Mouse (Mus musculus): ENCODE results near the gene Inhbb. TPM values are rescaled to one million over a fixed set of nuclear protein-coding genes. Genes with fewer than 3 reads are reported as not detected.

Inhbb gene
- polyA plus RNA-seq, 1 experiment from 2014 or later = 0.32 TPM

DNA sequence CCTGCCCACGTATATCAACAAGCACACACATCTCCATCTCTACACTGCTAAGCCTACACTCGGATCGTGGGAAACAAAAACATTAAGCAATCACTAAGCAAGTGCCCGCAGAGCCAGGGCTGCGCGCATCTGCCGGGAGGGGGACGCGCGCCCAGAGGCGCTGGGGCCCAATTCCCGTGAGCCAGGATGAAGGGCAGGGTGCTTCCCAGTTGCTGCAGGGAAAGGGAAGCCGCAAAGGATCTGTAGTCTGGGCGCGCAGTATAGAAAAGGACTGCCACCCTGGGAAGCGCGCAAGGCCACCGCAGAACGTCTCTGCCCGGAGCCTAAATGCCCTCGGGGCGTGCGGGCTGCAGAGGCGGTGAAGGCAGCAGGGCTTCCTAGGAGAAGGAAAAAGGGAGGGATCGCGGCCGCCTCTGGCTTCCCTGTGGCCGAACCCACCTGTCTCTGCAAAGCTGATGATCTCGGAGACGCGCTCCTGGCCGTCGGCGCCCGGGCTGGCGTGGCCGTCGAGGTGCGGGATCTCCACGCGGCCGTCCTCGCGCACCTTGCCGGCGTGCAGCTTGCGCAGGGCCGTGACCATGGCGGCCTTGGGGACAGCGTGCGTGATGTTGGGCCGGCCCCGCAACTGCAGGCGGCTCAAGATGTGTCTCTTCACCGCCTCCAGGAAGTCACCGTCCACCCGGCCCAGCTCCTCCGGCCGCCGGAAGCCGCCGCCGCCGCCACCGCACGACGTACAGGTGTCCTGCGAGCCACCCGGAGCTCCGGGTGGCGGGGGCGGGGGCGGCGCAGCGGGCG lies 1.7 kb downstream of the Inhbb start:
- no peak for ATAC-seq (ENCODE audit: low FRiP score, low TSS enrichment)
- Histone ChIP-seq H3K9ac (replicated peaks; ENCODE audit: low read length) (0 out of 2 replicates have a peak overlapping the region, but pooled peaks have one; percentile 48), H3K27ac (ENCODE audit: low read length) (no peak overlapping the region), H3K4me2 (replicated peaks; ENCODE audit: low read depth, low read length) (peak overlapping the region; percentile 97), H3K4me3 (ENCODE audit: low read length) (peak overlapping the region; percentile 68), H3K27me3 (ENCODE audit: insufficient read depth, low read length) (peaks cover 83% of the 10 kb centered on the region), H3K4me1 (ENCODE audit: insufficient read depth, low read length) (peaks cover 16% of the 10 kb centered on the region), H3K36me3 (ENCODE audit: insufficient read depth, low read length) (no peaks in the 10 kb centered on the region), H3K9me3 (ENCODE audit: low read length) (no peaks in the 10 kb centered on the region)
- WGBS = 1% methylated on average over 62 of the region's 76 CpGs

DNA sequence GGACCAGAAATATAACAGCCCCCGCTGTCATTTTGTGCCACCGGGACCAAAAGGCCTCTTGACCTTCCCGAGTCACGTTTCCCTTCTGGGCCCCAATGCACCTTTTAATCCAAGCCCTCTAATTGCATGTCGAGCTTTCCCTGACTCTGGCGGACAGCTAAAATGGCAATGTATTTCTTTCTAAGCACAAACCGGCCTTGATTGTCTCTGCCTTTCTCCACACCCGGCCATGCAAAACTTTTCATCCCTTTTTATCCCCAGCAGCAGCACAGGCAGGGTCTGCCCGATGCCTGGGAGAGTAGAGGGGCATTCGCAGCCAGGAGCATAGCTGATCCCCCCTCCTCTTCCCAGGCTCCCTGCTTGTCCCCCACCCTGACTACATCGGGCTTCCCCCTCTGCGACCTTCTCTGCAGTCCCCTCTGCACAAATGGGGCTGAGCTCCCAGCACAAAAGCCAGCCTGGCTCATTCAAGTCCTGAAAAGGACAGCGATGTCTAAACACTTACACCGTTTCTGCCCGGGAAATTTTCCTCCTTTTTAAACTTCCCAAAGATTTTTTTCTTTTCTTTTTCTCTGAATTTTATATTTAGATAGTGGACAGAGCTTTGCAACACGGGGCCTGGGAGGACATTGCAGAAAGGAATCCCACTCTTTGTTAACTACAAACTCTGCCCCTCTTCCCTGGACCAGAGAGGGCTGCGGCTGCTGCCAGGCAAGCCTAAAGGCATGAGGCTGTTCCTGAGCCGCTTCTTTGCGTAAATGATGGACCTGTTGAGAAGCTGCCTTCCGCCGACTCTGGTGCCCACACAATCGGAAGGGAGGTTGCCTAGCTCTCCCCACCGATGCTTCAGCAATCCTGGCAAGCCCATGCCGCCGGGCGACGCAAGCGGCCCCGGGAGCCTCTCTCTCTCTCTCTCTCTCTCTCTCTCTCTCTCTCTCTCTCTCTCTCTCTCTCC lies 2.6 kb downstream of the Inhbb start:
- Histone ChIP-seq H3K36me3 (ENCODE audit: insufficient read depth, low read length) (no peaks in the 10 kb centered on the region), H3K27ac (ENCODE audit: low read length) (no peak overlapping the region), H3K4me2 (replicated peaks; ENCODE audit: low read depth, low read length) (peak overlapping the region; percentile 97; the same call in 1 of the 2 replicates), H3K9me3 (ENCODE audit: low read length) (no peaks in the 10 kb centered on the region), H3K4me1 (ENCODE audit: insufficient read depth, low read length) (peaks cover 16% of the 10 kb centered on the region), H3K4me3 (ENCODE audit: low read length) (no peak overlapping the region), H3K27me3 (ENCODE audit: insufficient read depth, low read length) (peaks cover 81% of the 10 kb centered on the region), H3K9ac (replicated peaks; ENCODE audit: low read length) (no peak overlapping the region)
- no peak for ATAC-seq (ENCODE audit: low FRiP score, low TSS enrichment)
- 4% methylated on average over 29 of the region's 29 CpGs for WGBS

DNA sequence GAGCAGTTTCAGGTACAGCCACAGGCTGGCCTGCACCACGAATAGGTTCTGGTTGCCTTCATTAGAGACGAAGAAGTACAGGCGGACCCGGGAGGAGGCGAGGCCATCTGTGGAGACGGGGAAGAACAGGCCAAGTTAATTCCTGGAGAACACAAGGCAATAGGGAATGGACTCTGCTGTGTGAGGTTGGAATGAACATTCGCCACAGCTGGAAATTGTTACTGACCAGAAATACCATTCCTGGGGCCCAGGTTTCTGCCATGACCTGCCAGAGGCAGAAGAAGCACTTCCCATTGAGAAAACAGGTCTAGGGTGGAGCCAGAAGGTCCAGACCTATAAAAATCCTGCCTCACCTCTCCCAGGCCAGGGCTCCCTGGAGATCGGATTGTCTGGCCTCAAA lies 4.1 kb downstream of the Inhbb start:
- Histone ChIP-seq H3K27me3 (ENCODE audit: insufficient read depth, low read length) (peaks cover 67% of the 10 kb centered on the region), H3K9me3 (ENCODE audit: low read length) (no peaks in the 10 kb centered on the region), H3K9ac (replicated peaks; ENCODE audit: low read length) (no peak overlapping the region), H3K4me2 (replicated peaks; ENCODE audit: low read depth, low read length) (no peak overlapping the region), H3K4me1 (ENCODE audit: insufficient read depth, low read length) (peaks cover 16% of the 10 kb centered on the region), H3K36me3 (ENCODE audit: insufficient read depth, low read length) (no peaks in the 10 kb centered on the region), H3K27ac (ENCODE audit: low read length) (no peak overlapping the region), H3K4me3 (ENCODE audit: low read length) (no peak overlapping the region)
- 61% methylated on average over 8 of the region's 8 CpGs for WGBS
- no peak for ATAC-seq (ENCODE audit: low FRiP score, low TSS enrichment)

DNA sequence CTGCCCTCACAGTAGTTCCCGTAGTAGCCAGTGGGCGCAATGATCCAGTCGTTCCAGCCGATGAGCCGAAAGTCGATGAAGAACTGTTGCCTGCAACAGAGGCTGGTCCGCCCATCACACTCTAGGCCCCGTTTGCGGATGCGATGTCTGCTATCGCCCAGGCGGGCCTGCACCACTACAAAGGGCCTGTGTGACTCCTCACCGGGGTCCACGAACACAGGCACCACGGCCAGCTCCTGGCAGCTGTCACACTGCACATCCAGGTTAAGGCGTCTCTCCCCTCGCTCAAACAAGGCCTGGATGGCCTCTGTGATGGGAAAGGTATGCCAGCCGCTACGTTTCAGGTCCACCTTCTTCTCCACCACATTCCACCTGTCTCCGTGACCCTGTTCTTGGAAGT lies 4.5 kb downstream of the Inhbb start:
- Histone ChIP-seq H3K4me2 (replicated peaks; ENCODE audit: low read depth, low read length) (no peak overlapping the region), H3K27ac (ENCODE audit: low read length) (no peak overlapping the region), H3K9ac (replicated peaks; ENCODE audit: low read length) (no peak overlapping the region), H3K27me3 (ENCODE audit: insufficient read depth, low read length) (peaks cover 63% of the 10 kb centered on the region), H3K9me3 (ENCODE audit: low read length) (no peaks in the 10 kb centered on the region), H3K4me1 (ENCODE audit: insufficient read depth, low read length) (peaks cover 13% of the 10 kb centered on the region), H3K36me3 (ENCODE audit: insufficient read depth, low read length) (no peaks in the 10 kb centered on the region), H3K4me3 (ENCODE audit: low read length) (no peak overlapping the region)
- ATAC-seq (ENCODE audit: low FRiP score, low TSS enrichment) = no peak
- 83% methylated on average over 20 of the region's 20 CpGs for WGBS

DNA sequence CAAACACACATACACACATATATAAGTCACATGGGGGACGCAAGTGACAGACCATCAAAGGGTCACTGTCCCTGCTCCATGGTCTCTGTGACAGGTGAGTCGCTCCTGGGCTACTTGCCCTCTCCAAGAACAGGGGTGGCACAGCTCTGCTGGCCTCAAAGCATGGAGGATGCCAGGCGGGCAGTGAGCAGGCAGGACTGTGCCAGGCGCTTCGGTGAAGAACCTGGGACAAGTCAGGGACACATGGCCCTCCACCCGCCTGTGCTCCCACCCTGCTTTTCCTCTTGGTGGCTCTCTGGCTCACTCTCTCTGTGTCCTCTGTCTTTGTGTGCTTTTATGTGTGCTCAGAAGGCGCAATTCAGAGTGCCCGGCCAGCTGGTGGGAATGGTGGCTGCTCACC lies 5.4 kb downstream of the Inhbb start:
- Histone ChIP-seq H3K36me3 (ENCODE audit: insufficient read depth, low read length) (no peaks in the 10 kb centered on the region), H3K27me3 (ENCODE audit: insufficient read depth, low read length) (peaks cover 58% of the 10 kb centered on the region), H3K27ac (ENCODE audit: low read length) (no peak overlapping the region), H3K9ac (replicated peaks; ENCODE audit: low read length) (no peak overlapping the region), H3K4me1 (ENCODE audit: insufficient read depth, low read length) (peaks cover 8% of the 10 kb centered on the region; the same call in 1 of the 2 replicates), H3K4me3 (ENCODE audit: low read length) (no peak overlapping the region), H3K4me2 (replicated peaks; ENCODE audit: low read depth, low read length) (no peak overlapping the region), H3K9me3 (ENCODE audit: low read length) (no peaks in the 10 kb centered on the region)
- WGBS = 79% methylated on average over 8 of the region's 8 CpGs
- no peak for ATAC-seq (ENCODE audit: low FRiP score, low TSS enrichment)

DNA sequence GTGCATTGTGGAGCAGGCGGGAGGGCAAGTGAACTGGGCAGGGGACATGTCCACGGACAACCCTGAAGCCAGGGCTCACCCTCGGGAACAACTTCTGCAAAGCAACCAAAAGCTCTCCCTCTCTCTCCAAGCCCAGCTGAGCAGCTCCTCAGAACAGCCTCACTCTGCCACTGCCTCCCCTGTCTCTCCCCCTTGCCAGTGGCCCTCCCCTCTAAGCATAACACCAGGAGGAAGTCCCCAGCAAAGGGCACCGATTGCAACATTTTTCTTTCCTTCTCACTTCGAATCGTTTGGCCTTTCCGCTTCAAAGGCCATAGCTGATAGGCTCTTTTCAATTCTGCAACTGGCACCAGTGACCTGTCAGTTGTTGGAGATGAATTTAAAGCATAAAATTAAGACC lies 5.9 kb downstream of the Inhbb start:
- Histone ChIP-seq H3K4me2 (replicated peaks; ENCODE audit: low read depth, low read length) (no peak overlapping the region), H3K4me1 (ENCODE audit: insufficient read depth, low read length) (peaks cover 8% of the 10 kb centered on the region; the same call in 1 of the 2 replicates), H3K27ac (ENCODE audit: low read length) (no peak overlapping the region), H3K27me3 (ENCODE audit: insufficient read depth, low read length) (peaks cover 53% of the 10 kb centered on the region), H3K36me3 (ENCODE audit: insufficient read depth, low read length) (no peaks in the 10 kb centered on the region), H3K4me3 (ENCODE audit: low read length) (no peak overlapping the region), H3K9ac (replicated peaks; ENCODE audit: low read length) (no peak overlapping the region), H3K9me3 (ENCODE audit: low read length) (no peaks in the 10 kb centered on the region)
- WGBS = 51% methylated on average over 7 of the region's 7 CpGs
- no peak for ATAC-seq (ENCODE audit: low FRiP score, low TSS enrichment)

DNA sequence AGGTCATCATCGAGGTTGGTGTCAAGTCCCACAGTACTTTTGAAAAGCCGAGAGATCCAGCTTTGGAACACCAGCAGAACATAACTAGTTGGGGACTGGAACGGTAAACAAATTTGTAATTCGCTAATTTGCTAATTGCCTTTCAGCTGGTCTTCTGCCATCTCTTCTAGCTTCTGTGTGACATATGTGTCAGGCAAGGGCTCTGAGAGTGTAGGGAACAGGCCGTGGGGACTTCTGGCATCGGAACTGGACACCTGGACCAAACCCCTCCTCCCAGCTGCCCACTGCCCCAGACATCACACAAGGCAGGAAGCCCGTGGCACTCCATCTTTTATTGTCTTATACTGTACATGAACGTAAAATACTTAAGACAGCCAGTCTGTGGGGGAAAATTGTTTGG lies 6.9 kb downstream of the Inhbb start:
- no peak overlapping the region for H3K4me3 ChIP-seq (ENCODE audit: low read length)
- 78% methylated on average over 8 of the region's 8 CpGs for WGBS
- H3K9ac ChIP-seq (replicated peaks; ENCODE audit: low read length) = no peak overlapping the region

DNA sequence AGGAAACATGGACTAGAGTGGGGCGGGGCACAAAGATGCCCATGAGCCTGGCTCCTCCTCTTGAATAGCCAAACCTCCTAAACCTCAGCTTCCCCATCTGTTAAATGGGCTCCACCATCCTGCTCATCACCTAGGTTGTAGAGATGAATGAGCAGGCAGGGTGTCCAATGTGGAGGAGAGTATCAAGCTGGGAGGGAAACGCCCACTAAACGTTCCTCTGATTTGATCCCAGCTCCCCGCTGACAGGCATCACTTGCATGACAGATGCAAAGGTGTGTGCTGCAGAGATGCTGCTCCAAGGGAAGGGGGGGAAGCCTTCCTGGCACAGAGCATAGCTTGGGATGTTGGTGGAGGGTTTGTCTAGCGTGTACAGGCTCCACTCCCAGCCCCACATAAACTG lies 11.4 kb downstream of the Inhbb start:
- ATAC-seq (ENCODE audit: low FRiP score, low TSS enrichment) = no peak
- no peaks in the 10 kb centered on the region for H3K36me3 ChIP-seq (ENCODE audit: insufficient read depth, low read length)
- no peaks in the 10 kb centered on the region for H3K27me3 ChIP-seq (ENCODE audit: insufficient read depth, low read length)
- H3K9ac ChIP-seq (replicated peaks; ENCODE audit: low read length) = no peak overlapping the region
- H3K4me1 ChIP-seq (ENCODE audit: insufficient read depth, low read length) = peaks cover 6% of the 10 kb centered on the region; the same call in 1 of the 2 replicates
- no peak overlapping the region for H3K27ac ChIP-seq (ENCODE audit: low read length)
- no peaks in the 10 kb centered on the region for H3K9me3 ChIP-seq (ENCODE audit: low read length)
- H3K4me2 ChIP-seq (replicated peaks; ENCODE audit: low read depth, low read length) = no peak overlapping the region
- no peak overlapping the region for H3K4me3 ChIP-seq (ENCODE audit: low read length)
- WGBS = 85% methylated on average over 5 of the region's 5 CpGs

More for the DNA sequence above, 6.9 kb downstream of the Inhbb start:
- Histone ChIP-seq H3K4me1 (ENCODE audit: insufficient read depth, low read length) (peaks cover under 1% of the 10 kb centered on the region; the same call in 1 of the 2 replicates), H3K27ac (ENCODE audit: low read length) (no peak overlapping the region), H3K36me3 (ENCODE audit: insufficient read depth, low read length) (no peaks in the 10 kb centered on the region), H3K9me3 (ENCODE audit: low read length) (no peaks in the 10 kb centered on the region), H3K27me3 (ENCODE audit: insufficient read depth, low read length) (peaks cover 43% of the 10 kb centered on the region), H3K4me2 (replicated peaks; ENCODE audit: low read depth, low read length) (no peak overlapping the region)
- no peak for ATAC-seq (ENCODE audit: low FRiP score, low TSS enrichment)

DNA sequence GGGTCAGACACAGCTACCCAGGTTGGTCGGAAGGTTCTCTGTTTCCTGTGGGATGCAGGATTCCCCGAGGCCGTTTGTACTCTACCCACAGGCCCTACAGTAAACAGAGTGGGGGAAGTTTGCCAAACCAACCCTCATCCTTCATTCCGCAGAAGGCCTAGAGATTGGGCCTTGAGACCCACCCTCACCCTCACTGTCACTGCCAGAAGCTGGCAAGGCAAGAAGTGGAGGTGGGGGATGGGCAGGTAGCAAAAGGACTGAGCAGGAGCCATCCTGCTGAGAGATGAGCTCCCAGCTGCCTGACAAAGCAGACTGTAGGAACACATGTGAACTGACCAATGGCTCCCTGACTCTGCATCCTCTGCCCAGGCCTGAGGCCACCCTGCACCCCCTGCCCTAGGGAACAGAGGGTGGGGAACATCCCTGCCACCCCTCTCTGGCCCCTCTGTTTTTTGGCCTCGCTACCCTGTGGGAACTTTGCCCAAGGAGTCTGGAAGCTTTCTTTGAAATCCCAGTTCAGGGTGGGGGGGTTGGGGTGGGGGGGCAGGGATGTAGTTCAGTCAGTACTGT lies 12.4 kb downstream of the Inhbb start:
- no peak overlapping the region for H3K27ac ChIP-seq (ENCODE audit: low read length)
- H3K4me1 ChIP-seq (ENCODE audit: insufficient read depth, low read length) = peaks cover 6% of the 10 kb centered on the region; the same call in 1 of the 2 replicates
- H3K36me3 ChIP-seq (ENCODE audit: insufficient read depth, low read length) = no peaks in the 10 kb centered on the region
- H3K9ac ChIP-seq (replicated peaks; ENCODE audit: low read length) = no peak overlapping the region
- WGBS = 61% methylated on average over 5 of the region's 5 CpGs
- no peak; the same call in 1 of the 2 replicates for ATAC-seq (ENCODE audit: low FRiP score, low TSS enrichment)
- H3K4me3 ChIP-seq (ENCODE audit: low read length) = no peak overlapping the region
- H3K27me3 ChIP-seq (ENCODE audit: insufficient read depth, low read length) = no peaks in the 10 kb centered on the region
- H3K4me2 ChIP-seq (replicated peaks; ENCODE audit: low read depth, low read length) = no peak overlapping the region
- no peaks in the 10 kb centered on the region for H3K9me3 ChIP-seq (ENCODE audit: low read length)

All from kidney, embryonic 16.5 days (tissue).